Comparison of ENCODE assay signal across 11 mouse cellular contexts in genomic region chr15:95653812-95654210, GRCm38 (mm10). TPM values are rescaled to one million over a fixed set of nuclear protein-coding genes. Genes with fewer than 3 reads are reported as not detected.
A peak's percentile ranks its signal among the peaks of the same experiment; 100 is the strongest.
DNase-seq lines count a peak whose midpoint lies in the region; ATAC-seq lines count a peak whose summit lies in the region.
"Had no signal": no experiment of that assay in that cellular context is flagged by ENCODE, and none has a peak within 500 bp of the region (broad histone marks: within the 10 kb centered on the region; RNA-seq: fewer than 3 reads in every experiment).

No protein-coding gene starts in this region.

- WGBS in heart, embryonic 14.5 days = 6% methylated on average over 6 of the region's 6 CpGs
- WGBS in hindbrain, embryonic 13.5 days = 2% methylated on average over 6 of the region's 6 CpGs
- 2% methylated on average over 6 of the region's 6 CpGs for WGBS in midbrain, embryonic 16.5 days

- peaks cover 66% of the 10 kb centered on the region for H3K27me3 ChIP-seq in heart, embryonic 14.5 days (ENCODE audit: control insufficient read depth, insufficient read depth, low read length)
- peaks cover 95% of the 10 kb centered on the region for H3K27me3 ChIP-seq in hindbrain, embryonic 13.5 days
- H3K27me3 ChIP-seq in midbrain, embryonic 16.5 days (ENCODE audit: control insufficient read depth, insufficient read depth, low read depth, low read length) = peaks cover 72% of the 10 kb centered on the region

- H3K4me3 ChIP-seq in heart, embryonic 14.5 days (ENCODE audit: control insufficient read depth in 1 of 2, insufficient read depth in 1 of 2, low read depth in 1 of 2, low read length in 2 of 2) = peak overlapping the region in 1 of 2 experiments; percentile 41; a peak in 1 of 4 replicates
- H3K4me3 ChIP-seq in hindbrain, embryonic 13.5 days = peak overlapping the region; percentile 41
- peak overlapping the region; percentile 41 for H3K4me3 ChIP-seq in midbrain, embryonic 16.5 days (ENCODE audit: low read depth, low read length)
- H3K4me3 ChIP-seq: erythroblast, embryonic 14.5 days had no signal

- H3K36me3 ChIP-seq in heart, embryonic 14.5 days (ENCODE audit: control insufficient read depth, insufficient read depth, low read length) = no peaks in the 10 kb centered on the region
- no peaks in the 10 kb centered on the region for H3K36me3 ChIP-seq in hindbrain, embryonic 13.5 days
- no peaks in the 10 kb centered on the region for H3K36me3 ChIP-seq in midbrain, embryonic 16.5 days (ENCODE audit: control insufficient read depth, insufficient read depth, low read length)

- ATAC-seq in heart, embryonic 14.5 days (ENCODE audit: insufficient number of reproducible peaks, insufficient read depth, low FRiP score, low read depth) = no peak
- peak; percentile 32; the same call in 1 of the 2 replicates for ATAC-seq in hindbrain, embryonic 13.5 days (ENCODE audit: low FRiP score)
- no peak for ATAC-seq in midbrain, embryonic 16.5 days
- no peak for ATAC-seq in erythroid progenitor cell, adult 5-6 weeks (replicated peaks; ENCODE audit: low FRiP score, poor library complexity, severe bottlenecking)
- no peak for ATAC-seq in activated CD4-positive, CD25-positive, alpha-beta regulatory T cell, adult 4 months

- peaks cover 2 to 9% of the 10 kb centered on the region in 2 experiments; a peak in 2 of 4 replicates for H3K4me1 ChIP-seq in heart, embryonic 14.5 days (ENCODE audit: control insufficient read depth in 2 of 2, insufficient read depth in 2 of 2, low read length in 2 of 2)
- H3K4me1 ChIP-seq in hindbrain, embryonic 13.5 days (replicated peaks) = peaks cover 13% of the 10 kb centered on the region
- peaks cover 8% of the 10 kb centered on the region for H3K4me1 ChIP-seq in midbrain, embryonic 16.5 days (ENCODE audit: control insufficient read depth, insufficient read depth, low read length)

- no peak overlapping the region for H3K27ac ChIP-seq in heart, embryonic 14.5 days (replicated peaks in 1 of 2; ENCODE audit: control insufficient read depth in 1 of 2, insufficient read depth in 1 of 2, low read depth in 2 of 2, low read length in 2 of 2)
- H3K27ac ChIP-seq in hindbrain, embryonic 13.5 days = no peak overlapping the region
- no peak overlapping the region for H3K27ac ChIP-seq in midbrain, embryonic 16.5 days (ENCODE audit: low read length)

- H3K9me3 ChIP-seq in heart, embryonic 14.5 days (ENCODE audit: control insufficient read depth, low read length) = no peaks in the 10 kb centered on the region
- H3K9me3 ChIP-seq in hindbrain, embryonic 13.5 days = no peaks in the 10 kb centered on the region
- no peaks in the 10 kb centered on the region for H3K9me3 ChIP-seq in midbrain, embryonic 16.5 days (replicated peaks; ENCODE audit: control insufficient read depth, low read length, poor library complexity, severe bottlenecking)

- peak overlapping the region; percentile 70 for H3K4me2 ChIP-seq in heart, embryonic 14.5 days (ENCODE audit: low read length)
- H3K4me2 ChIP-seq in hindbrain, embryonic 13.5 days = peak overlapping the region; percentile 59
- peak overlapping the region; percentile 69 for H3K4me2 ChIP-seq in midbrain, embryonic 16.5 days (ENCODE audit: low read length)

- H3K9ac ChIP-seq in heart, embryonic 14.5 days (ENCODE audit: low read length) = no peak overlapping the region
- H3K9ac ChIP-seq in hindbrain, embryonic 13.5 days = peak overlapping the region; percentile 61
- peak overlapping the region; percentile 52; the same call in 1 of the 2 replicates for H3K9ac ChIP-seq in midbrain, embryonic 16.5 days (ENCODE audit: low read depth, low read length)

- no peak for DNase-seq in heart, adult 18-20 months
- DNase-seq in embryo, embryonic 11 days = peak; percentile 22
- no peak for DNase-seq in lung, adult 18-20 months

RNA-seq across cellular contexts. Expression of gene Dbx2, which starts 1.9 kb away (rescaled TPM):
- not detected in 2 replicates for polyA plus RNA-seq in heart, embryonic 14.5 days (2014; fragmentation: Nextera tagmentation; extraction: Ambion mirVana)
- not detected for total RNA-seq in heart, adult 18-20 months (2021)
- polyA plus RNA-seq in hindbrain, embryonic 13.5 days (2015; fragmentation: Nextera tagmentation; extraction: Ambion mirVana) = 3.9 and 7.2 TPM in 2 replicates
- 7.8 and 12.2 TPM in 2 replicates for polyA plus RNA-seq in midbrain, embryonic 16.5 days (2015; fragmentation: Nextera tagmentation; extraction: Ambion mirVana)
- not detected in 2 replicates for total RNA-seq in erythroid progenitor cell, adult 5-6 weeks (2015; ENCODE audit: low replicate concordance)
- total RNA-seq in erythroid progenitor cell, adult 5-6 weeks (2017; ENCODE audit: low replicate concordance) = not detected in 2 replicates
- polyA plus RNA-seq in activated CD4-positive, CD25-positive, alpha-beta regulatory T cell, adult 4 months (2017; shearing (Covaris generic)) = not detected
- total RNA-seq: adrenal gland, postnatal 36 days; megakaryocyte-erythroid progenitor cell, adult 5-6 weeks had no signal
- polyA plus RNA-seq: erythroblast, embryonic 14.5 days had no signal
